Mouse (Mus musculus) ES-CJ7 (cell line): ENCODE measurements around the gene Hectd1.

Experiments used
- DNase-seq: peaks from one replicate; pipeline ENCODE4 v3.0.0; 2011; ENCODE audit warnings: low read depth, low spot score

Hectd1 gene

GRCm38 (mm10) chr12:51768702-51769101 lies 60.6 kb downstream of the Hectd1 start:
- no peak for DNase-seq

GRCm38 (mm10) chr12:51767454-51767853 lies 61.9 kb downstream of the Hectd1 start:
- no peak for DNase-seq

DNA sequence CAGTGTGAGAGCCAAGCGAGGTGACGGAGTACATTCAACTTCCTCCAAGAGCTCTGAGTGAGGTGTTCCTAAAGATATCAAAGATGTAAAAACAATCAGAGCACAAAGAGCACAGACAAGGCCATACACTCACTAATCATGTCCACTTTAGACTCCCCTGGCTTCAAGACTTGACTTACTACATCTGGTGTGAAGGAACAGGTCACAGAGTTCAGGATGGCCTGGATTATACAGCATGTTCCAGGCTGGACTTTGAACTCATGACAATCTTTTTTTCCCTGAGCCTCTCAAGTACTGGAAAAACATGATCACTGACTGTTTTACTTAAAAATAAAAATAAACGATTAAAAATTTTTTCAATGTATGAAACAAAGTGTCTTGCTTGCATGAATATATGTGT lies 70.0 kb downstream of the Hectd1 start:
- no peak for DNase-seq

GRCm38 (mm10) chr12:51756599-51756961 lies 72.8 kb downstream of the Hectd1 start:
- DNase-seq: no peak

- no peak for DNase-seq
These were observed 73.3 kb downstream of the Hectd1 start for GRCm38 (mm10) chr12:51755938-51756598.

DNA sequence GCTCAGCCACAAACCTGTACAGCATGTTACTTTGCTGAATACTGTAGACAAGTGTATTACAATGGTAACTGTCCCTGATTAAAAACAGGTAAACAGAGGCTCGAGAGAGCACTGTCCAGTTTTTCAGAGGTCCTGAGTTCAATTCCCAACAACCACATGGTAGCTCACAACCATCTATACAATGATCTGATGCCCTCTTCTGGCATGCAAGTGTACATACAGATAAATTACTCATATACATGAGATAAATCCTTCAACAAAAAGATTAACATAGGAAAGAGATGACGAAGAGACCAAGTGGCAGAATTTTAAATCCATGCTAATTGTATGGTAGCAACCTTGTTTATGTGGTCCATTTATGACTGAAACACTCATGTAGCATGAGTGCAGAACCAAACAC lies 82.0 kb downstream of the Hectd1 start:
- DNase-seq: no peak

- no peak for DNase-seq
These were observed 84.4 kb downstream of the Hectd1 start for GRCm38 (mm10) chr12:51744957-51745356.

- peak; percentile 38 for DNase-seq
These were observed 87.6 kb downstream of the Hectd1 start for GRCm38 (mm10) chr12:51741690-51742089.

DNA sequence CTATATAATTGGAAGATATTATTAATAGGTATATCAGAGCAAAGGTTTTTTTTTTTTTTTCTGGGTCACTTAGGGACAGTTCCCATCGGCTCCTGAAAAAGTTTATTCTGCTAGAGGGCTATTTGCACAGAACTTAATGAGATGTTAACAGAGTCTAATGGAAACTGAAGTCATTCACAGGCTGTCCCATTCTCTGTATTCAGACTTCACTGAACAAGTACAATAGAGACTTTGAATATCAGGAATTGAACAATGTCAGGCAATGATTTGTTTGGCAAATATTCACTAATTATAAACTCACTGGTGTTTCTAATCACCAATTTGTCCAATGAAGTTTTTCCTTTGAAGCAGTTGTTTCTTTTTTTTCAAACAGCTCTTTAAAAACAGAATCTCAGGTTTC lies 92.5 kb downstream of the Hectd1 start:
- no peak for DNase-seq

DNA sequence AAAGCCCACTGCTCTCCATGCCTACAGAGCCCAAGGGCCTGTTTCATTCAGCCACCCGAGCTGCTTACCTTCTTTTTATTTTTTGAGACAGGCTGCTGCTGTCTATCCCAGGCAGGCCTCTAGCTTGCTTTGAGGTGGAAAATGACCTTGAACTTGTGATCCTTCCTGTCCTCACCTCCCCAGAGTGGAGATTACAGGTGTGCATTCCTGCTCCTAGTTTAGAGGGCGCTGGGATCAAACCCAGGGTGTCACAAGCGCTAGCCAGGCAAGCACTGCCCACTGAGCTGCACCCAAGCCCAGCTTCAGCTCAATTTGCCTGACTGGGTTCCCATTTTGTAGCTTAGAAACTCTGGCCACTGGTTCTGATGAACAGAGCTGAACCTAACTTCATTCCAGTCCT lies 93.0 kb downstream of the Hectd1 start:
- peak; percentile 45 for DNase-seq

- DNase-seq: no peak
These were observed 93.5 kb downstream of the Hectd1 start for GRCm38 (mm10) chr12:51735840-51736271.

DNA sequence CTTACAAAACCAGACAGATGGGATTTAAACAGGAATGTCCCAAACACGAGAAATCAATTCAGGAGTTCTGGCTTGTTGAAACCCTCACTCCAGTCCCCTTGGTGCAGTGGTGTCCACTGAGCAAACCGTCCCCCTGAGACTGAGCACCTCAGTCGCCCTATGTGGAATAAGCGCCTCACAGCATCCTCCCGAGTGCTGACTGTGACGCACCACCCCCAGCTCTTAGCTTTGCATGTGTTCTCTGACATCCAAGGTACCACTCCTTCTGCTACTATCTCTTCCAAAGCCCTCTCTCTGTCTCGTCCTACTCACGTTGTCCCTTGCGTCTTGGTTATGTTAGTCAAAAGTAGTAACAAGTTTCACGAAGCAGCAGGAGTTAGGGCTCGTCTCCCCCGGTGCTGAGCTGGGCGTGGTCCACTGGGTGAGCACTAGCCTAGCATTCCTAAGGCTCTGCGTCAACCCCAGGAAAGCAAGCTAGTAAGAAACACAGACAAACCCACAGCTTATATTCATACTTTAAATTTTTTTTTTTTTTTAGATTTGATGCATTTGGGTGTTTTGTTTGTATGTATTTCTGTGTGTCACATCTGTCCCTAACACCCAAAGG lies 94.6 kb downstream of the Hectd1 start:
- DNase-seq: no peak

- DNase-seq: no peak
These were observed 99.5 kb downstream of the Hectd1 start for GRCm38 (mm10) chr12:51729827-51730226.

DNA sequence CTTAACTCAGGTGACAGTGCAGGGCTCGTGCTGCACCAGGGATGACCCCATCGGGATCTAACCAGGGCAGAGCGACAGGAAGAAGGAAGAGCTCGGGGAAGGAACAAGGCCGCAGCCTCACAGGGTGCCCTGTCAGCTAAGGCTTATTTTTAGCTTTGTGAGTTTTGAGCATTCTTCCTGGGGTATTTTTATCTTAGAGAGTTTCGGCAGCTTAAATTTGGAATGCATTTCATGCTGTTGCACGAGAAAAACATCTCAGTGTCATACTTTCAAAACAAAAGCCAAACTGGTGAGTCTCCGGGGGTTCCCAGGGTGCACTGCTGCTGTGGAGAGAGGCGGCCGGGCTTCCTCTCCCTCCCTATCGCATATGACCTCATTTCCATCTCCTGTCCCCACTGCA lies 100.3 kb downstream of the Hectd1 start:
- DNase-seq: no peak

- no peak for DNase-seq
These were observed 107.5 kb downstream of the Hectd1 start for GRCm38 (mm10) chr12:51721836-51722235.

DNA sequence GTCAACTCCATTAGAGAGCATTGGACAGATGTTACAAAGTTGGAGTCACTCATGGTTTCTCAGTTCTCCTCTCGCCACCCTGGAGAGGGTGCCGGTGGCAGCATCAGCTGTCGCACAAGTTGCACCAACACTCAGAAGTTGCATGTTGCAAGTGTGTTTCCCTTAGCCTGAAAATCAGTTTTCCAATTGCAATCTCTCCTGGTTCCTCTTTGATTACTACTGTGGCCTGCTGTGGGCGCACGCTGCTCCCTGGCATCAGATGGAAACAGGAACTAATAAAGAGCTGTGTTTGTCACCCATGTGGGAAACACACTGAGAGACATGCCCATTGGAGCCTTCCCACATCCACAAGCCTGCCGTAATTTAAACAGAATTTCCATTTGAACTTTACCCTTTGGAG lies 110.7 kb downstream of the Hectd1 start:
- DNase-seq: no peak

GRCm38 (mm10) chr12:51712685-51713084 lies 116.7 kb downstream of the Hectd1 start:
- DNase-seq: no peak

- no peak for DNase-seq
These were observed 119.2 kb downstream of the Hectd1 start for GRCm38 (mm10) chr12:51710154-51710553.

GRCm38 (mm10) chr12:51709741-51710140 lies 119.6 kb downstream of the Hectd1 start:
- no peak for DNase-seq

DNA sequence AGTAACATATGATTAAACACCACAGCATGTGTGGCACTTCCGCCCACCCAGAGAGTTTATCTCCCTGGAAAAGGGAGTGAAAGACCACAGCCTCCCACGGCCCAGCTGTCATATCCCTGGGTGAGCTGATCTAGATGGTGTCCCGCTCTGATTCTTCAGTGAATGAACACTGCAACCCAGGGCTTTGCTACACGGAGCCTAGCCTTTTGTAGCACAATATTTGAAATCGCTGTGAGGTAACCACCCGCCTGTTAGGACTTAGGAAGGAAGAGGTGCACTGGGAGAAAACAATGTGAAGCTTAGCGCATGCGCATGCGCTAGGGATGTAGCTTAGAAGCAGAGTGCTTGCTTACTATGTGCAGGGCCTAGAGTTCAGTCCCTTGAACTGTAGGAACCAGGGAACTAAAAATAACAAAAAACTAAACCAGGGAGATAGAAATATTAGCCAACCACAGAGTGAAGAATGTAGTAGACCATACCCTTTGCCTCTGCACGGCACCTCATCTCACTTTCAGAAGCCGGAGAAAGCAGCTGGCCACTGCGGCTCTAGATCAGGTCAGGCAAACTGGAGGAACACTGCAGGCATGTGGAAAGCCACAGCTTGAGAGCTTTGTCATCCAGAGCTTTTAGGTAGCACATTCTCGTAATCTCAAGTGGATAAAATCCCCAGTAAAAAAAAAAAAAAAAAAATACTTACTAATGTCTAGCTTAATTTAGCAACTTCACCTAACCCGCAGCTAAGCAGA lies 120.2 kb downstream of the Hectd1 start:
- DNase-seq: peak; percentile 71

DNA sequence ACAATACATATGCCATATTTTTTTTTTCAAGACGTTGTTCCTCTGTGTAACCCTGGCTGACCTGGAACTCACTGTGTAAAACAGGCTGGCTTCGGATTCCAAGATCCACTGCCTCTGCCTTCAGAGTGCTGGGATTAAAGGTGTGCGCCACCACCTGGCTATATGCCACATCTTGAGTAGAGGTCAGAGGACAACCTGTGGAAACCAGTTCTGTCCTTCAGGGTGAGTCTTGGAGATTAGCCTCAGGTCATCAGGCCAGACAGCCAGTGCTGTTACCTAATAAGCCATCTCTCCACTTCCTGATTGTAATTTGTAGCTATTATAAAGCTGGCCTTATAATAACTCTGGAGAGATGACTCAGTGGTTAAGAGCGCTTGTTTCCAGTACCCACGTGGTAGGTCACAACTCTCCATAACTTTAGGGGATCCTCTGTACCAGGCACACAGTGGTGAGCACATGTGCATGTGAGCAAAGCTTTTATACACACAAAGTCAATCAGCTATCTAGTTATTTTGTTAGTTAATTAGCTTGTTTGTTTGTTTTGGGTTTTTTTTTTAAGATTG lies 122.6 kb downstream of the Hectd1 start:
- DNase-seq: peak; percentile 71

GRCm38 (mm10) chr12:51705778-51706177 lies 123.6 kb downstream of the Hectd1 start:
- DNase-seq: peak; percentile 38

DNA sequence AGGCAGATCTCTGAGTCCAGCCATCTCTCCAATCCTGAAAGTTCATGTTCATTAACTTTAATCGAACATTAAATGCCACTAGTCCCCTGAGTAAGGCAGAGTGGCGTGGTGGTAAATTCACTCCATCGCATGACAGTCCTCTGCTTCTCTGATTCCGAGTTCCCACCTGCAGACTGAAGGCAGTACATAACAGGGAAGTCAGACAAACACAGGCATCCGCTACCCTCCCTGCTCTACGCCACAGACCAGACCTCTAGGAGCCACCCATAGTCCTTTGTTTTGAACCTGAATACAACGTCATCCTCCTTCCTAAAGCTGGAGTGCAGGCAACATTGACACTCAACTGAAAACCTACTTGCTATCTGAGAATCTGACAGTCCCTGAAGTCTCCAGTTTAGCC lies 124.8 kb downstream of the Hectd1 start:
- DNase-seq: no peak
